Mouse (Mus musculus) heart, embryonic 13.5 days (tissue): ENCODE measurements around the gene Hmx1. TPM values are rescaled to one million over a fixed set of nuclear protein-coding genes. Genes with fewer than 3 reads are reported as not detected.

Source experiments
- ATAC-seq: fragments of 200-750 bp; cut with Nextera tagmentation; 2 replicates; pipeline ENCODE4 v1.8.0; 2017; ENCODE audit warnings: moderate TSS enrichment; ENCODE audit not compliant: insufficient number of reproducible peaks, low FRiP score, low TSS enrichment; ENCODE audit errors: extremely low read depth
- H3K27ac ChIP-seq: fragments of 300-500 bp; sonication (generic); replicated peaks from 2 replicates; pipeline ENCODE4 v1.5.1; 2015; ENCODE audit warnings: moderate library complexity, mild to moderate bottlenecking, inconsistent platforms
- H3K27me3 ChIP-seq: fragments of 300-500 bp; sonication (generic); replicated peaks from 2 replicates; pipeline ENCODE4 v1.6.1; 2015; ENCODE audit warnings: mild to moderate bottlenecking, inconsistent platforms
- H3K36me3 ChIP-seq: fragments of 300-500 bp; sonication (generic); 2 replicates; pipeline ENCODE4 v1.6.1; 2015; ENCODE audit warnings: mild to moderate bottlenecking, inconsistent platforms
- H3K4me1 ChIP-seq: fragments of 300-500 bp; sonication (generic); 2 replicates; pipeline ENCODE4 v1.6.1; 2015; ENCODE audit warnings: inconsistent platforms
- H3K4me2 ChIP-seq: fragments of 300-500 bp; sonication (generic); 2 replicates; pipeline ENCODE4 v1.6.1; 2015; ENCODE audit warnings: inconsistent platforms, mild to moderate bottlenecking, moderate library complexity
- H3K4me3 ChIP-seq: fragments of 300-500 bp; sonication (generic); 2 replicates; pipeline ENCODE4 v1.5.1; 2015; ENCODE audit warnings: moderate library complexity, mild to moderate bottlenecking, inconsistent platforms
- H3K9ac ChIP-seq: fragments of 300-500 bp; sonication (generic); 2 replicates; pipeline ENCODE4 v1.6.1; 2015; ENCODE audit warnings: inconsistent platforms, mild to moderate bottlenecking, moderate library complexity
- H3K9me3 ChIP-seq: fragments of 300-500 bp; sonication (generic); 2 replicates; pipeline ENCODE4 v1.6.1; 2016; ENCODE audit warnings: inconsistent platforms
- WGBS: fragments of 180-500 bp; shearing (Covaris S2); methylation state at CpG from one replicate; pipeline ENCODE4 v1.1.7; 2015; ENCODE audit warnings: mixed read lengths; 5-methylcytosine and 5-hydroxymethylcytosine counted together
- polyA plus RNA-seq: library from polyadenylated mRNA; unstranded; fragments of >200 nt; fragmentation: Nextera tagmentation; extraction: Ambion mirVana; gene quantifications from 2 replicates; pipeline ENCODE4 v1.2.1, GENCODE M21; 2015

Hmx1 gene
- polyA plus RNA-seq, 1 experiment from 2014 or later, result 0.13 TPM

DNA sequence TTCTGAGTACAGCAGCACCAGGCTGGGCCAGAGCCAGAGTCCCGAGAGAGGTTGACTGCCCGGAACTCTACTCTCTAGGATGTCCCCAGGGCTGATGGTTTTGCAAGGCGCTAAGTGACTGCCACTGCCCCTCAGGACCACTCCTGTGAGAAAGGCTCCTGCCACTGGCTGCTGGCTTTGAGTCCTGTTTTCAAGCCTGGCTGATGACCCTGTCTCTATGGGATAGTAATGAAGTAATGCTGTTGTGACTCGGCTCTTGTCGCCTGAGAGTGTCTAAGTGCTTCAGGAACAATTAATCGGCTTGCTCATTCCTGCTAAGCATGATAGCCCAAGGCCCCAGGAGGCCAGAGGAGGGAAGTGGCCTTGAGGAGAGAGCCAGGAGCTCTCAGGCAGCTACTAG is 45.8 kb downstream of the Hmx1 start:
- WGBS, result 55% methylated on average over 6 of the region's 6 CpGs
- H3K9me3 ChIP-seq, result peaks cover 8% of the 10 kb centered on the region
- ATAC-seq, result no peak
- H3K27ac ChIP-seq, result no peak overlapping the region
- no peaks in the 10 kb centered on the region for H3K36me3 ChIP-seq
- no peak overlapping the region for H3K4me3 ChIP-seq
- no peaks in the 10 kb centered on the region for H3K4me1 ChIP-seq
- H3K27me3 ChIP-seq, result peaks cover 44% of the 10 kb centered on the region
- H3K4me2 ChIP-seq, result no peak overlapping the region
- no peak overlapping the region for H3K9ac ChIP-seq

DNA sequence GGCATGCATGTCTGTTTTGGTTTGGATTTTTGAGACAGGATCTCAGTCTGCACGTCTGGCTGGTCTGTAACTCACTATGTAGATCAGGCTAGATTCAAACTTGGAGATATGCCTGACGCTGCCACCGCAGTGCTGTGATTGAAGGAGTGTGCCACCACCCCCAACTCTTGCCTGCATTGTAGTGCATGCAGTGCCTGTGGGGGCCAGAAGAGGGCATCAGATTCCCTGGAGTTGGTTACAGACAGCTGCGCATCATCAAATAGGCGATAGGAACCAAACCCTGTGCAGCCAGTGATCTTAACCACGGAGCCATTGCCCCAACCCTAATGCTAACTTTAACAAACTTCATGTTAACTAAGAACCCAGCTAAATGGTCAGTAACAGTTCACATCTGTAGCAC is 49.9 kb downstream of the Hmx1 start:
- H3K9me3 ChIP-seq, result peaks cover 8% of the 10 kb centered on the region
- no peak overlapping the region for H3K9ac ChIP-seq
- H3K4me2 ChIP-seq, result no peak overlapping the region
- no peaks in the 10 kb centered on the region for H3K36me3 ChIP-seq
- no peaks in the 10 kb centered on the region for H3K4me1 ChIP-seq
- peaks cover 12% of the 10 kb centered on the region; the same call in 1 of the 2 replicates for H3K27me3 ChIP-seq
- 73% methylated on average over 6 of the region's 6 CpGs for WGBS
- no peak for ATAC-seq
- H3K4me3 ChIP-seq, result no peak overlapping the region
- no peak overlapping the region for H3K27ac ChIP-seq

DNA sequence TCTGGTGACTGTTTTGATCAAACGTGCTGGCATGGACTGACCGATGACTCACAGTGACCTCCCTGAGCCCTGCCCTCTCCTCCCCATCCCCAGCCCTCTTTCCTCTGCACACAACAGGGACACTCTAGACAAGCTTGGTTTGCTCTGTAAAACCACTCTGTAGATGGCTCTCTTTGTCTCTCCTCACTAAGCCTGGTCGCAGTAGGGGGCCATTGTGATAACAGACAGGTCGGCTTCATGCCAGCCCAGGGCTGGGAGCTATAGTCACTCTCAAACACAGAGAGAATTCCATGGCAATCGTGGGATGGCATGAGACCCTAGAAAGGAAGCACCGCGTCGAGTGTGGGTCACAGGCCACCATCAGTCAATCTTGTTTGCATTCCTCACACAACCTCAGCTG is 51.6 kb downstream of the Hmx1 start:
- no peak overlapping the region for H3K27ac ChIP-seq
- H3K36me3 ChIP-seq, result no peaks in the 10 kb centered on the region
- no peaks in the 10 kb centered on the region for H3K4me1 ChIP-seq
- H3K4me3 ChIP-seq, result no peak overlapping the region
- H3K27me3 ChIP-seq, result peaks cover 12% of the 10 kb centered on the region; the same call in 1 of the 2 replicates
- WGBS, result 57% methylated on average over 8 of the region's 8 CpGs
- peaks cover 8% of the 10 kb centered on the region for H3K9me3 ChIP-seq
- H3K4me2 ChIP-seq, result no peak overlapping the region
- no peak overlapping the region for H3K9ac ChIP-seq
- ATAC-seq, result no peak

DNA sequence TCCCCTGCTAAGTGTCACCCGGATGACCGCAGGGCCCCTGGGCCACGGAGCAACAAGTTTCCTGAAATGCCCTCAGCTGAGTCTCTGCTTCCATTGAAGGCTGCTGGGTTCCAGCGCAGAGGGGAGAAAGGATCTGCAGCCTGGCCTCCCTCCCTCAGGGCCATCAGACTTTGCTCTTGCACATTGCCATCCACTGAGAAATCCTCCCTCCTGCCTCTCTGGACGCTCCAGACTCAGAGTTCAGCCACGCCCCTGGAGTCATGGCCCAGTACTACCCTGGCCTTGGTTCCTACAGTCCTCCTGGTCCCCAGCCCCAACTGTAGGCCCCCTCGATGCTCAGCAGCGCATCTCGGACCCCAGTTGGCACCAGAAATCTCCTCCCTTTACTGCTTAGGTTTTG is 52.5 kb downstream of the Hmx1 start:
- H3K9me3 ChIP-seq, result peaks cover 8% of the 10 kb centered on the region
- H3K4me2 ChIP-seq, result no peak overlapping the region
- no peaks in the 10 kb centered on the region for H3K36me3 ChIP-seq
- ATAC-seq, result no peak
- no peak overlapping the region for H3K27ac ChIP-seq
- H3K27me3 ChIP-seq, result peaks cover 12% of the 10 kb centered on the region; the same call in 1 of the 2 replicates
- no peaks in the 10 kb centered on the region for H3K4me1 ChIP-seq
- WGBS, result 57% methylated on average over 9 of the region's 9 CpGs
- no peak overlapping the region for H3K9ac ChIP-seq
- H3K4me3 ChIP-seq, result no peak overlapping the region

DNA sequence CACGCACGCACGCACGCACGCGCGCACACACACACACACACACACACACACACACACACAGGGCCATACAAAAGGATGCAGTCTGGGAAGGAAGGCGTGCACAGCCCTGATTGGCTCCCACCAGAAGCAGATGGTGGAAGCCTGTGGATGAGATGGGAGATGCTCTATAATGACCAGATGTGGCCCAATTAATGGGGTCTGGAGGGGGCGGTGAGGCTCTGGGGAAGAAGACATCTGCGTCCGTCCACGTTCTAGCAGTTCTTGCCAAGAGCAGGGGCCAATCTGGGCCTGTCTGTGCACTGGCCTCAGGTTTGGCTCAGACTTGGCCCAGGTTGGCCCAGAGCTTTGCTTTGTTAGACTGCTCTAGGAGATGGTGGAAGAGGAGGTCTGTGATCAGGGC is 55.8 kb downstream of the Hmx1 start:
- Histone ChIP-seq H3K36me3 (no peaks in the 10 kb centered on the region), H3K4me3 (no peak overlapping the region), H3K27ac (no peak overlapping the region), H3K9me3 (no peaks in the 10 kb centered on the region), H3K4me2 (no peak overlapping the region), H3K27me3 (peaks cover 38% of the 10 kb centered on the region), H3K4me1 (no peaks in the 10 kb centered on the region), H3K9ac (no peak overlapping the region)
- WGBS, result 87% methylated on average over 12 of the region's 12 CpGs
- ATAC-seq, result no peak

DNA sequence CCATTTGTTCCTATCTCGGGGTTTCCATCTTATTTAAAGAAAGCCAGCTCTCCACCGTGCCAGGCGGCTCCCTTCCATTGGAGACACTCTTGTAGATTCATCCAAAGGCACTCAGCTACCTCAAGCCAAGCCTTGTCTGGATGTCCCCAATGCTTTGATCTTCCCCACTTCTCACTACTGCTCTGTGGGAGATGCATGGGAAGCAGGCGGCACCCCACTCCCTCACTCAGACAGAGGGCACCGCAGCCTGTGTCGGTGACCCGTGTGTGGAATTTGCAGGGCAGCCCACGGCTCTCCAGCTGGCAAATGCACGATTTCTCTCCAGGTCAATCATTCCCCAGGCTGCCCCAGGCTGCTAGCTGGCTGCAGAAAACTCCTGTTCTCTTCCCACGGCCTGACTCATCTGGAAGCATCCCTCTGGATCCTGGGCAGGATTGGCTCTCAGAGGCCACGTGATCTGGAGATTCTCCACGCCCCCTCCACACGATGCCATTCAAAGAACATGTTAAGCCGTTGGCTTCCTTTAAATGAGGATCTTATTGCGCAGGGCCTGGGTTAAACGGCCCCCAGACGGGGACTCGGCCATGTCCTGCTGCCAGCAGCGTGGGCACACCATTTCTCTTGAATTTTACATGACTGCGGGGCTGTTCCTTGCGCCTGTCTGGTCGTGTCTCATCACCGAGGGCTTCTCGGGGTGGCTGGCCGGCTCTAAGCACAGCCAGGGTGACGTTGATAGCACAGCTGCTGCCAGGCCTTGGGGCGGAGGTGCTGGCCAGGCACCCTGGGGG is 58.9 kb downstream of the Hmx1 start:
- 22% methylated on average over 27 of the region's 27 CpGs for WGBS
- Histone ChIP-seq H3K4me2 (peak overlapping the region; percentile 58), H3K36me3 (no peaks in the 10 kb centered on the region), H3K4me3 (peak overlapping the region; percentile 28), H3K9ac (no peak overlapping the region; the same call in 1 of the 2 replicates), H3K4me1 (no peaks in the 10 kb centered on the region), H3K27me3 (peaks cover 63% of the 10 kb centered on the region), H3K27ac (no peak overlapping the region), H3K9me3 (no peaks in the 10 kb centered on the region)
- ATAC-seq, result no peak

Other genes with a start within 250 kb of the Hmx1 start
- gene Adra2c, start 110.8 kb upstream of the Hmx1 start, polyA plus RNA-seq, result 0.04 TPM in 1 of 2 replicates, not detected in the other
- 6.5 and 10.3 TPM in 2 replicates for gene Cpz, start 136.6 kb downstream of the Hmx1 start, polyA plus RNA-seq
- gene Trmt44, start 186.0 kb downstream of the Hmx1 start, polyA plus RNA-seq, result 3.9 and 4.6 TPM in 2 replicates
- 8.2 and 8.6 TPM in 2 replicates for gene Acox3, start 193.9 kb downstream of the Hmx1 start, polyA plus RNA-seq